Mouse (Mus musculus) E14TG2a.4 (cell line): ENCODE data around the gene Gdap1l1.
"Not testable (repeated sequence)": the region's sequence is repeated elsewhere in the genome, so short reads cannot be mapped to it uniquely, and the experiment has no call there.

ENCODE experiments used
- H3K27me3 ChIP-seq: 2 replicates; pipeline ENCODE4 v1.6.1; 2014; ENCODE audit warnings: low read length, control low read depth; ENCODE audit not compliant: insufficient read depth
- H3K36me3 ChIP-seq: 2 replicates; pipeline ENCODE4 v1.6.1; 2014; ENCODE audit warnings: low read length, control low read depth; ENCODE audit not compliant: insufficient read depth
- H3K4me1 ChIP-seq: replicated peaks from 2 replicates; pipeline ENCODE4 v1.6.1; 2014; ENCODE audit warnings: low read depth, low read length, control low read depth
- H3K4me3 ChIP-seq: replicated peaks from 2 replicates; pipeline ENCODE4 v1.5.1; 2014; ENCODE audit warnings: mild to moderate bottlenecking, low read length
- H3K9me3 ChIP-seq: 2 replicates; pipeline ENCODE4 v1.6.1; 2014; ENCODE audit warnings: low read length, control low read depth
- CTCF ChIP-seq: conservative IDR thresholded peaks from 2 replicates; pipeline ENCODE4 v1.5.1; 2014; ENCODE audit warnings: low read length
- NANOG ChIP-seq: IDR thresholded peaks from 2 replicates; pipeline ENCODE4 v1.6.1; 2014; ENCODE audit warnings: borderline replicate concordance, low read length, mixed read lengths
- POU5F1 ChIP-seq: IDR thresholded peaks from 2 replicates; pipeline ENCODE4 v1.6.1; 2014; ENCODE audit warnings: low read length, borderline replicate concordance

The Gdap1l1 gene

GRCm38 (mm10) chr2:163452738-163453137, 14.5 kb downstream of the Gdap1l1 start:
- no peak for TF ChIP-seq POU5F1
- TF ChIP-seq CTCF = no peak
- TF ChIP-seq NANOG = no peak
- no peak overlapping the region for H3K4me3 ChIP-seq
- no peaks in the 10 kb centered on the region for H3K36me3 ChIP-seq
- peaks cover 52% of the 10 kb centered on the region for H3K4me1 ChIP-seq
- peaks cover 5% of the 10 kb centered on the region for H3K27me3 ChIP-seq
- no peaks in the 10 kb centered on the region for H3K9me3 ChIP-seq

DNA sequence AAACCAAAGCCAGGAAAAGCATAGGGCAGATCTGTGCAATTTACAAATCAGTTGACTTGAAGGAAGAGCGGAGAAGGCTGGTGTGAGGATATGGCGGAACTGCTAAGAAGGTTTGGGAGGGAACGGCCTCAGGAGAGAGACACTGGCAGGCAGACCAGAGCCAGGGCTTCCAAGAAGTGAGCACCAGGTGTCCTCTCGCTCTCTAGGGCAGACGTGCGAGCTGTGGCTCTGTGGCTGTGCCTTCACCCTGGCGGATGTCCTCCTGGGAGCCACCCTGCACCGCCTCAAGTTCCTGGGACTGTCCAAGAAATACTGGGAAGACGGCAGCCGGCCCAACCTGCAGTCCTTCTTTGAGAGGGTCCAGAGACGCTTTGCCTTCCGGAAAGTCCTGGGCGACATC, 15.1 kb downstream of the Gdap1l1 start:
- TF ChIP-seq POU5F1 = no peak
- TF ChIP-seq CTCF = no peak
- no peak for TF ChIP-seq NANOG
- H3K27me3 ChIP-seq = peaks cover 5% of the 10 kb centered on the region

GRCm38 (mm10) chr2:163458539-163459265, 20.4 kb downstream of the Gdap1l1 start:
- H3K4me1 ChIP-seq = peaks cover 71% of the 10 kb centered on the region
- TF ChIP-seq POU5F1 (no peak), CTCF (no peak), NANOG (no peak)
- H3K36me3 ChIP-seq = peaks cover 15% of the 10 kb centered on the region; the same call in 1 of the 2 replicates
- H3K27me3 ChIP-seq = no peaks in the 10 kb centered on the region
- H3K9me3 ChIP-seq = peaks cover 21% of the 10 kb centered on the region
- peak overlapping the region; percentile 71 for H3K4me3 ChIP-seq

More for the DNA sequence above, 15.1 kb downstream of the Gdap1l1 start:
- H3K4me3 ChIP-seq = peak overlapping the region; percentile 32
- H3K9me3 ChIP-seq = no peaks in the 10 kb centered on the region
- H3K36me3 ChIP-seq = no peaks in the 10 kb centered on the region
- H3K4me1 ChIP-seq = peaks cover 58% of the 10 kb centered on the region

GRCm38 (mm10) chr2:163459380-163459779, 21.1 kb downstream of the Gdap1l1 start:
- peak overlapping the region; percentile 71 for H3K4me3 ChIP-seq
- no peaks in the 10 kb centered on the region for H3K27me3 ChIP-seq
- peaks cover 15% of the 10 kb centered on the region; the same call in 1 of the 2 replicates for H3K36me3 ChIP-seq
- H3K4me1 ChIP-seq = peaks cover 71% of the 10 kb centered on the region
- H3K9me3 ChIP-seq = peaks cover 21% of the 10 kb centered on the region
- TF ChIP-seq CTCF (no peak), NANOG (no peak), POU5F1 (no peak)

DNA sequence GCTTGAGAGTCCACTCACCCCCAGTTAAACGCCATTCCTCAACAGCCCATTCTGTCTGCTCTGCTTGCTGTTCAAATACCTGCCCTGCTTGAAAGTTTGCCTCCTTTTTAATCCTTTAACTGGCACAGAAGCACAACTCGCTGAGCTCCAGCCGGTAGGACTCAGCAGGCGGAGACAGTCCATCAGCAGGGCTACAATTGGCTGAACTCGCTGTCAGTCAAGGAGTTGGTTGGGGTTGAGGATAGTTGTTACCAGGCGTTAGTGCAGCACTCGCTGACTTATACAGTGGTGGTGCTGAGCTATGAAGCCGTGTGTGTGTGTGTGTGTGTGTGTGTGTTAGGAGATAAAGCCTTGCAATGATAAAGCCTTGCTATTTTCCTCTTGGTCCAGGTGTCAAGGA, 22.3 kb downstream of the Gdap1l1 start:
- H3K4me3 ChIP-seq = no peak overlapping the region
- H3K36me3 ChIP-seq = peaks cover 22% of the 10 kb centered on the region
- H3K9me3 ChIP-seq = peaks cover 21% of the 10 kb centered on the region
- no peak for TF ChIP-seq CTCF
- no peak for TF ChIP-seq POU5F1
- no peak for TF ChIP-seq NANOG
- H3K4me1 ChIP-seq = peaks cover 71% of the 10 kb centered on the region
- no peaks in the 10 kb centered on the region for H3K27me3 ChIP-seq

DNA sequence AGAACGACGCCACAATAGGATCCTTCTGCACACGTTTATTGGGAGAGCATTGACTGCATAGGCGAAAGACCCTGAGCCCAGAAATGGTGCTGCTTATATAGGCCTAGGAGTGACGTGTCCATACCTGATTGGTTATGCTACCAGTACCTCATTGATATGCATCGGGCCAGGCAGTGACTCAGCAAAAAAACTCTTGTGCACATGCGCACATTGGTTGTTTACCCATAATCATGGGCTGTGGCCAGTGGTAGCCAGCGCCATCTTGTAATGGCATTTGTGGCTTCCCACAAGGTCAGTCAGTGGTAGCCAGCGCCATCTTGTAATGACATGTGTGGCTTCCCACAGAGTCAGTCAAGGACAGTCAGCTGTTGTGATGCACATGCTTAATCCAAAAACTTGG, 23.0 kb downstream of the Gdap1l1 start:
- H3K4me3 ChIP-seq = not testable (repeated sequence)
- H3K4me1 ChIP-seq = peaks cover 76% of the 10 kb centered on the region

GRCm38 (mm10) chr2:163462386-163462785, 24.1 kb downstream of the Gdap1l1 start:
- Histone ChIP-seq H3K9me3 (peaks cover 21% of the 10 kb centered on the region), H3K27me3 (no peaks in the 10 kb centered on the region), H3K36me3 (peaks cover 35% of the 10 kb centered on the region), H3K4me3 (peak overlapping the region; percentile 56), H3K4me1 (peaks cover 87% of the 10 kb centered on the region)
- no peak for TF ChIP-seq NANOG
- no peak for TF ChIP-seq POU5F1

More for the DNA sequence above, 23.0 kb downstream of the Gdap1l1 start:
- peaks cover 27% of the 10 kb centered on the region for H3K36me3 ChIP-seq
- peaks cover 21% of the 10 kb centered on the region for H3K9me3 ChIP-seq
- H3K27me3 ChIP-seq = not testable (repeated sequence)

DNA sequence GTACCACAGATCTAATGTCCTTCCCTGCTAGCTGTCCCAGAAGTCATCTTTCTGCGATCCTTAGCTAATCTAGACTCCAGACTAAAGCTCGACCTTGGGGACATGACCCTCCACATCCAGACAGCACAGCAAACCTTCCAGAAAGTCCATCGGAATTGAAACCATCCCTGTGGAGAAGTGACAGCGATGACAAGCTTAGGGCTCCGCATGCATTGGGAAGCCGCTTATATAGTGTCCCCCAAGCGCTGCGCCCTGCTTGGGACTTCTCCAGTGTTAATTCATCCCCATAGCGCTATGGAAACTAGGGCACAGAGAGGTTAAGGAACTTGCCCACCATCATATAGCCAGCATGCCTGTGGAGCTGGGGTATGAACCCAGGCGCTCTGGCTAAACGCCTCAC, 24.5 kb downstream of the Gdap1l1 start:
- peaks cover 21% of the 10 kb centered on the region for H3K9me3 ChIP-seq
- peaks cover 88% of the 10 kb centered on the region for H3K4me1 ChIP-seq
- TF ChIP-seq CTCF (no peak), NANOG (no peak), POU5F1 (no peak)
- H3K4me3 ChIP-seq = peak overlapping the region; percentile 56
- peaks cover 40% of the 10 kb centered on the region for H3K36me3 ChIP-seq
- no peaks in the 10 kb centered on the region for H3K27me3 ChIP-seq

- H3K9me3 ChIP-seq = peaks cover 21% of the 10 kb centered on the region
- peak overlapping the region; percentile 56; the same call in 1 of the 2 replicates for H3K4me3 ChIP-seq
- no peak for TF ChIP-seq POU5F1
- peak; percentile 70; the same call in 1 of the 2 replicates for TF ChIP-seq NANOG
- H3K4me1 ChIP-seq = peaks cover 88% of the 10 kb centered on the region
- peaks cover 45% of the 10 kb centered on the region for H3K36me3 ChIP-seq
- H3K27me3 ChIP-seq = no peaks in the 10 kb centered on the region
Observed at GRCm38 (mm10) chr2:163463251-163463769, 25.0 kb downstream of the Gdap1l1 start.
